Mouse (Mus musculus): Measurements from ENCODE around the gene Gm12216. TPM values are rescaled to one million over a fixed set of nuclear protein-coding genes. Genes with fewer than 3 reads are reported as not detected.

Gene Gm12216
- polyA plus RNA-seq, 1 experiment from 2014 or later, result 0.41 TPM

GRCm38 (mm10) chr11:53783288-53783687 is 75.8 kb downstream of the Gm12216 start:
- H3K4me1 ChIP-seq, result no peaks in the 10 kb centered on the region
- ATAC-seq, result no peak
- H3K9ac ChIP-seq, result no peak overlapping the region
- no peaks in the 10 kb centered on the region for H3K27me3 ChIP-seq
- H3K9me3 ChIP-seq (replicated peaks), result no peaks in the 10 kb centered on the region
- WGBS, result 92% methylated on average over 9 of the region's 9 CpGs
- H3K27ac ChIP-seq, result no peak overlapping the region
- no peaks in the 10 kb centered on the region for H3K36me3 ChIP-seq (ENCODE audit: poor library complexity, severe bottlenecking)
- no peak overlapping the region for H3K4me3 ChIP-seq
- no peak overlapping the region for H3K4me2 ChIP-seq

- no peak overlapping the region for H3K4me2 ChIP-seq
- no peak for ATAC-seq
- no peaks in the 10 kb centered on the region for H3K27me3 ChIP-seq
- no peak overlapping the region for H3K9ac ChIP-seq
- no peak overlapping the region for H3K27ac ChIP-seq
- no peaks in the 10 kb centered on the region for H3K9me3 ChIP-seq (replicated peaks)
- 89% methylated on average over 7 of the region's 7 CpGs for WGBS
- no peak overlapping the region for H3K4me3 ChIP-seq
- H3K4me1 ChIP-seq, result no peaks in the 10 kb centered on the region
- H3K36me3 ChIP-seq (ENCODE audit: poor library complexity, severe bottlenecking), result no peaks in the 10 kb centered on the region
These were observed 77.1 kb downstream of the Gm12216 start for GRCm38 (mm10) chr11:53781964-53782363.

GRCm38 (mm10) chr11:53781201-53781775 is 77.8 kb downstream of the Gm12216 start:
- Histone ChIP-seq H3K36me3 (ENCODE audit: poor library complexity, severe bottlenecking) (0 out of 2 replicates have a peak, but pooled peaks cover 5% of the 10 kb centered on the region), H3K4me1 (no peaks in the 10 kb centered on the region), H3K27ac (no peak overlapping the region), H3K4me3 (no peak overlapping the region), H3K27me3 (no peaks in the 10 kb centered on the region), H3K4me2 (no peak overlapping the region), H3K9ac (no peak overlapping the region), H3K9me3 (replicated peaks) (no peaks in the 10 kb centered on the region)
- WGBS, result 84% methylated on average over 4 of the region's 4 CpGs
- ATAC-seq, result no peak

GRCm38 (mm10) chr11:53780262-53780661 is 78.8 kb downstream of the Gm12216 start:
- Histone ChIP-seq H3K27ac (no peak overlapping the region), H3K9me3 (replicated peaks) (no peaks in the 10 kb centered on the region), H3K4me2 (no peak overlapping the region), H3K4me3 (no peak overlapping the region), H3K27me3 (no peaks in the 10 kb centered on the region), H3K36me3 (ENCODE audit: poor library complexity, severe bottlenecking) (0 out of 2 replicates have a peak, but pooled peaks cover 9% of the 10 kb centered on the region), H3K9ac (no peak overlapping the region), H3K4me1 (no peaks in the 10 kb centered on the region)
- no peak for ATAC-seq
- WGBS, result 65% methylated on average over 3 of the region's 3 CpGs

- 97% methylated on average over 2 of the region's 2 CpGs for WGBS
These were observed 79.2 kb downstream of the Gm12216 start for GRCm38 (mm10) chr11:53779808-53780207.

GRCm38 (mm10) chr11:53778455-53778854 is 80.6 kb downstream of the Gm12216 start:
- whole genome bisulfite sequencing, result 87% methylated on average over 5 of the region's 5 CpGs
- no peaks in the 10 kb centered on the region for H3K4me1 ChIP-seq
- no peak for ATAC-seq
- H3K27me3 ChIP-seq, result no peaks in the 10 kb centered on the region
- no peak overlapping the region for H3K4me3 ChIP-seq
- H3K36me3 ChIP-seq (ENCODE audit: poor library complexity, severe bottlenecking), result peaks cover 9% of the 10 kb centered on the region; the same call in 1 of the 2 replicates
- no peak overlapping the region for H3K27ac ChIP-seq
- no peak overlapping the region for H3K9ac ChIP-seq
- H3K4me2 ChIP-seq, result no peak overlapping the region
- no peaks in the 10 kb centered on the region for H3K9me3 ChIP-seq (replicated peaks)

More at GRCm38 (mm10) chr11:53779808-53780207, 79.2 kb downstream of the Gm12216 start:
- ATAC-seq, result no peak
- H3K9ac ChIP-seq, result no peak overlapping the region
- H3K9me3 ChIP-seq (replicated peaks), result no peaks in the 10 kb centered on the region
- 0 out of 2 replicates have a peak, but pooled peaks cover 9% of the 10 kb centered on the region for H3K36me3 ChIP-seq (ENCODE audit: poor library complexity, severe bottlenecking)
- no peak overlapping the region for H3K4me3 ChIP-seq
- no peaks in the 10 kb centered on the region for H3K27me3 ChIP-seq
- H3K4me2 ChIP-seq, result no peak overlapping the region
- H3K27ac ChIP-seq, result no peak overlapping the region
- H3K4me1 ChIP-seq, result no peaks in the 10 kb centered on the region

GRCm38 (mm10) chr11:53777736-53778135 is 81.3 kb downstream of the Gm12216 start:
- 81% methylated on average over 5 of the region's 5 CpGs for WGBS
- no peak for ATAC-seq

GRCm38 (mm10) chr11:53774659-53775255 is 84.3 kb downstream of the Gm12216 start:
- Histone ChIP-seq H3K36me3 (ENCODE audit: poor library complexity, severe bottlenecking) (peaks cover 9% of the 10 kb centered on the region; the same call in 1 of the 2 replicates), H3K9me3 (replicated peaks) (no peaks in the 10 kb centered on the region), H3K27ac (no peak overlapping the region), H3K4me2 (no peak overlapping the region), H3K4me3 (no peak overlapping the region), H3K9ac (no peak overlapping the region), H3K4me1 (0 out of 2 replicates have a peak, but pooled peaks cover 8% of the 10 kb centered on the region), H3K27me3 (peaks cover 11% of the 10 kb centered on the region; the same call in 1 of the 2 replicates)
- 87% methylated on average over 13 of the region's 13 CpGs for WGBS
- no peak for ATAC-seq

More at GRCm38 (mm10) chr11:53777736-53778135, 81.3 kb downstream of the Gm12216 start:
- Histone ChIP-seq H3K4me1 (no peaks in the 10 kb centered on the region), H3K9ac (no peak overlapping the region), H3K4me2 (no peak overlapping the region), H3K36me3 (ENCODE audit: poor library complexity, severe bottlenecking) (peaks cover 9% of the 10 kb centered on the region; the same call in 1 of the 2 replicates), H3K4me3 (no peak overlapping the region), H3K27me3 (no peaks in the 10 kb centered on the region), H3K9me3 (replicated peaks) (no peaks in the 10 kb centered on the region), H3K27ac (no peak overlapping the region)

- Histone ChIP-seq H3K27ac (no peak overlapping the region), H3K27me3 (peaks cover 17% of the 10 kb centered on the region), H3K4me2 (no peak overlapping the region), H3K4me3 (no peak overlapping the region), H3K9me3 (replicated peaks) (no peaks in the 10 kb centered on the region), H3K36me3 (ENCODE audit: poor library complexity, severe bottlenecking) (peaks cover 9% of the 10 kb centered on the region; the same call in 1 of the 2 replicates), H3K4me1 (0 out of 2 replicates have a peak, but pooled peaks cover 12% of the 10 kb centered on the region), H3K9ac (no peak overlapping the region)
- ATAC-seq, result no peak
- WGBS, result 93% methylated on average over 16 of the region's 16 CpGs
These were observed 85.3 kb downstream of the Gm12216 start for GRCm38 (mm10) chr11:53773641-53774360.

GRCm38 (mm10) chr11:53773087-53773486 is 86.0 kb downstream of the Gm12216 start, which contains the start of gene Gm17334:
Gene Gm17334 (minus strand): TSS chr11:53773187.
- H3K27ac ChIP-seq, result no peak within 1 kb of the TSS
- 87% methylated on average over 5 of the region's 5 CpGs for WGBS
- H3K9ac ChIP-seq, result no peak within 1 kb of the TSS
- H3K36me3 ChIP-seq (ENCODE audit: poor library complexity, severe bottlenecking), result peaks cover 9% of the 10 kb centered on the region; the same call in 1 of the 2 replicates
- H3K4me1 ChIP-seq, result 0 out of 2 replicates have a peak, but pooled peaks cover 12% of the 10 kb centered on the region
- H3K4me3 ChIP-seq, result no peak within 1 kb of the TSS
- no peaks in the 10 kb centered on the region for H3K9me3 ChIP-seq (replicated peaks)
- no peak for ATAC-seq
- peaks cover 22% of the 10 kb centered on the region for H3K27me3 ChIP-seq
- no peak within 1 kb of the TSS for H3K4me2 ChIP-seq

GRCm38 (mm10) chr11:53772536-53772935 is 86.5 kb downstream of the Gm12216 start:
- Histone ChIP-seq H3K4me3 (no peak overlapping the region), H3K36me3 (ENCODE audit: poor library complexity, severe bottlenecking) (peaks cover 9% of the 10 kb centered on the region; the same call in 1 of the 2 replicates), H3K4me1 (0 out of 2 replicates have a peak, but pooled peaks cover 12% of the 10 kb centered on the region), H3K4me2 (no peak overlapping the region), H3K27ac (no peak overlapping the region), H3K9me3 (replicated peaks) (no peaks in the 10 kb centered on the region), H3K9ac (no peak overlapping the region), H3K27me3 (peaks cover 22% of the 10 kb centered on the region)
- ATAC-seq, result no peak
- WGBS, result 81% methylated on average over 9 of the region's 9 CpGs
